Mouse (Mus musculus) cerebellum, adult 2 months (tissue): ENCODE results near the gene Adcyap1.

Experiments
- CTCF ChIP-seq: fragments of 200-500 bp; IDR thresholded peaks from 2 replicates; pipeline ENCODE4 v1.5.1; 2011; ENCODE audit warnings: low read depth, mild to moderate bottlenecking, control low read depth, low read length, moderate library complexity, borderline replicate concordance; ENCODE audit not compliant: insufficient read depth
- POLR2A ChIP-seq: fragments of 200-500 bp; IDR thresholded peaks from 2 replicates; pipeline ENCODE4 v1.6.1; 2011; ENCODE audit warnings: low read length, control low read depth, borderline replicate concordance; ENCODE audit not compliant: insufficient read depth

DNA sequence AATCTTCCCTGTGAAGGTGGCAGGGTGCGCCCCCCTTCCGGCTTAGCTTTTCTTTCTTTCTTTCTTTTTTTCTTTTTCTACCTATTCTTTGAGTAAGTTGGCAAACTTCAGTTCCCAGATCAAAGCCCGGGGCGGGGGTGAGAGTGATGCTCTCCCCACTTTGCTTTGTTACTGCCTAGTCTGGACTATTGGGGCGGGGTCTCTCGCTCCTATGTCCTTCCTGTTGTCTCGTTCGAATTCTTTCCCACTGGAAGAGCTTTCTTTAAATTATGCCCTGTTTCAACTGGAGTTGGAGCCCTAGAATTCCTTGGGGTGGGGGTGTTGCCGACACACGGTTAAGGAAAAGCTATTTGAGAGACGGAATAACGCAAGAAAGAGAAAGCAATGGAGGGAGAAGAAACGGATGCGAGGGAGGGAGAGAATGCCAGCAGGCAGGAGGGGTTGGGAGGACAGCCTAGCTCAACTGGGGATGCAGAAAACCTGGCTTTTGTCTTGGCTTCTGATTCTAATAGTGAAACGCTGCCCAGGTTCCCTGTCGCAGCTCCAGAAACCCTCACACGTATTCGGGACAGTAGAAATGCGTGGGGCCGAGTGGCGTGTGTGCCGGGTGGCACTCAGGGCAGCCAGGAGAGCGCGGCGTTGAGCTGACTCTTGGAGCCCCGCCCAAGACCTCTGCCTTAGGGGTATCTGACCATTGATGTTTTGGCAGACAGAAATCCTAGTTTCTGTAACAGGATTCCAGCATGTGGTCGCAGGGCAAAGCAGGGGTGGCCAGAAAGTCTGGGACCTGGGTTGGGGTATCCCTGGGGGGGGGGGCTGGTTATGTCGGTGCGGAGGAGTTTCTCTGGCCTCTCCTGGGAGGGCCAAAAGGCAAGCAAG, 1.8 kb downstream of the Adcyap1 start:
- TF ChIP-seq POLR2A (no peak), CTCF (no peak)
